Mouse (Mus musculus): ENCODE measurements at regions not wholly inside any gene's neighbourhood (a gene's known extent, or its start where the extent isn't known, plus 50 kb on each side); places are given as distances from the start of the nearest gene placed in this dataset.

- DNase-seq (ENCODE audit: low read depth, low spot score) = no peak
Observed at GRCm38 (mm10) chr2:133498717-133499143, 53.2 kb upstream of the Bmp2 start.

- no peak for DNase-seq (ENCODE audit: low read depth, low spot score)
Observed at GRCm38 (mm10) chr2:133499904-133500303, 52.1 kb upstream of the Bmp2 start.
